Mouse (Mus musculus) heart, adult 2 months (tissue): ENCODE measurements at regions not wholly inside any gene's neighbourhood (a gene's known extent, or its start where the extent isn't known, plus 50 kb on each side); places are given as distances from the start of the nearest gene placed in this dataset.

Experiments
- DNase-seq, 2 experiments: peaks; one replicate each; pipeline ENCODE4 v3.0.0; 2021
- H3K27ac ChIP-seq: fragments of 200-600 bp; 2 replicates; pipeline ENCODE4 v1.8.1; 2022
- H3K27me3 ChIP-seq: fragments of 200-500 bp; 2 replicates; pipeline ENCODE4 v1.6.1; 2012; ENCODE audit warnings: mild to moderate bottlenecking, low read length, inconsistent platforms, mixed read lengths; ENCODE audit not compliant: control insufficient read depth, insufficient read depth
- H3K36me3 ChIP-seq: fragments of 200-500 bp; 2 replicates; pipeline ENCODE4 v1.6.1; 2012; ENCODE audit warnings: low read length, inconsistent platforms; ENCODE audit not compliant: control insufficient read depth, insufficient read depth
- H3K4me1 ChIP-seq: fragments of 200-500 bp; 2 replicates; pipeline ENCODE4 v1.6.1; 2011; ENCODE audit warnings: low read length; ENCODE audit not compliant: control insufficient read depth, insufficient read depth
- H3K4me3 ChIP-seq: fragments of 200-600 bp; 2 replicates; pipeline ENCODE4 v1.8.1; 2022
- H3K79me2 ChIP-seq: fragments of 200-500 bp; replicated peaks from 2 replicates; pipeline ENCODE4 v1.6.1; 2012; ENCODE audit warnings: mild to moderate bottlenecking, inconsistent platforms, low read length, moderate library complexity, mixed read lengths; ENCODE audit not compliant: control insufficient read depth, insufficient read depth
- H3K9ac ChIP-seq: fragments of 200-500 bp; 2 replicates; pipeline ENCODE4 v1.6.1; 2012; ENCODE audit warnings: low read depth, mild to moderate bottlenecking, control low read depth, inconsistent platforms, low read length, mixed read lengths
- CTCF ChIP-seq: fragments of 200-600 bp; IDR thresholded peaks from 2 replicates; pipeline ENCODE4 v1.8.1; 2022; ENCODE audit warnings: antibody characterized with exemption, mild to moderate bottlenecking, moderate library complexity
- EP300 ChIP-seq: fragments of 200-500 bp; IDR thresholded peaks from 2 replicates; pipeline ENCODE4 v1.6.1; 2011; ENCODE audit warnings: low read depth, low read length, control low read depth; ENCODE audit not compliant: insufficient read depth
- POLR2A ChIP-seq: fragments of 200-500 bp; IDR thresholded peaks from 2 replicates; pipeline ENCODE4 v1.6.1; 2011; ENCODE audit warnings: mild to moderate bottlenecking, low read depth, low read length, control low read depth; ENCODE audit not compliant: insufficient read depth
- WGBS: fragments of 180-500 bp; shearing (Covaris S2); methylation state at CpG from one replicate; pipeline ENCODE4 v1.1.7; 2018; 5-methylcytosine and 5-hydroxymethylcytosine counted together
- intact Hi-C: fragments of 180-260 bp; cut with DNase I; formaldehyde crosslinking; loops from one replicate; pipeline ENCODE4 v1.15.1; 2025

GRCm38 (mm10) chr14:105675006-105675405 is 221.6 kb downstream of the Spry2 start:
- TF ChIP-seq CTCF: no peak
- no peak for TF ChIP-seq POLR2A
- no peak for TF ChIP-seq EP300
- no peak overlapping the region for H3K27ac ChIP-seq
- peaks cover 4% of the 10 kb centered on the region for H3K36me3 ChIP-seq
- H3K9ac ChIP-seq: no peak overlapping the region
- intact Hi-C loops: no loop called here
- no peak for DNase-seq
- H3K27me3 ChIP-seq: no peaks in the 10 kb centered on the region
- peaks cover 1% of the 10 kb centered on the region; the same call in 1 of the 2 replicates for H3K4me1 ChIP-seq
- no peak overlapping the region for H3K4me3 ChIP-seq
- no peaks in the 10 kb centered on the region for H3K79me2 ChIP-seq

GRCm38 (mm10) chr14:105668969-105669368 is 227.7 kb downstream of the Spry2 start:
- peak; percentile 35 to 38 for DNase-seq
- H3K4me1 ChIP-seq: no peaks in the 10 kb centered on the region; the same call in 1 of the 2 replicates
- WGBS: 5% methylated on average over 11 of the region's 11 CpGs
- H3K9ac ChIP-seq: no peak overlapping the region
- H3K27me3 ChIP-seq: peaks cover 1% of the 10 kb centered on the region; the same call in 1 of the 2 replicates
- H3K36me3 ChIP-seq: no peaks in the 10 kb centered on the region
- intact Hi-C loops: loop anchor here (10.0 kb wide), 1 partner anchor 274 kb away; no protein-coding TSS in a partner anchor
- 0 out of 2 replicates have a peak, but pooled peaks have one; percentile 15 for TF ChIP-seq EP300
- TF ChIP-seq POLR2A: no peak
- peak; percentile 22 for TF ChIP-seq CTCF
- H3K27ac ChIP-seq: no peak overlapping the region
- H3K79me2 ChIP-seq: no peaks in the 10 kb centered on the region
- H3K4me3 ChIP-seq: 0 out of 2 replicates have a peak overlapping the region, but pooled peaks have one; percentile 6

GRCm38 (mm10) chr14:105664671-105665198 is 231.9 kb downstream of the Spry2 start:
- no peaks in the 10 kb centered on the region for H3K79me2 ChIP-seq
- H3K27me3 ChIP-seq: peaks cover 1% of the 10 kb centered on the region; the same call in 1 of the 2 replicates
- no peak overlapping the region for H3K9ac ChIP-seq
- no peaks in the 10 kb centered on the region; the same call in 1 of the 2 replicates for H3K4me1 ChIP-seq
- intact Hi-C loops: loop anchor here (10.0 kb wide), 1 partner anchor 270 kb away; no protein-coding TSS in a partner anchor
- TF ChIP-seq EP300: no peak
- TF ChIP-seq POLR2A: no peak
- TF ChIP-seq CTCF: no peak
- H3K36me3 ChIP-seq: no peaks in the 10 kb centered on the region
- H3K27ac ChIP-seq: no peak overlapping the region
- no peak overlapping the region for H3K4me3 ChIP-seq
- 73% methylated on average over 7 of the region's 7 CpGs for WGBS
- DNase-seq: no peak

GRCm38 (mm10) chr14:105663472-105663871 is 233.1 kb downstream of the Spry2 start:
- no peak overlapping the region for H3K4me3 ChIP-seq
- H3K4me1 ChIP-seq: no peaks in the 10 kb centered on the region
- no peak overlapping the region for H3K27ac ChIP-seq
- H3K36me3 ChIP-seq: no peaks in the 10 kb centered on the region
- no peak for DNase-seq
- no peaks in the 10 kb centered on the region for H3K27me3 ChIP-seq
- no peak for TF ChIP-seq POLR2A
- no peak for TF ChIP-seq CTCF
- no peak for TF ChIP-seq EP300
- no peak overlapping the region for H3K9ac ChIP-seq
- no peaks in the 10 kb centered on the region for H3K79me2 ChIP-seq
- WGBS: 76% methylated on average over 4 of the region's 4 CpGs
- intact Hi-C loops: loop anchor here (10.0 kb wide), 1 partner anchor 269 kb away; no protein-coding TSS in a partner anchor

GRCm38 (mm10) chr14:105662839-105663238 is 233.8 kb downstream of the Spry2 start:
- no peaks in the 10 kb centered on the region for H3K36me3 ChIP-seq
- no peaks in the 10 kb centered on the region for H3K79me2 ChIP-seq
- H3K27ac ChIP-seq: no peak overlapping the region
- DNase-seq: no peak
- intact Hi-C loops: loop anchor here (10.0 kb wide), 1 partner anchor 268 kb away; no protein-coding TSS in a partner anchor
- H3K4me3 ChIP-seq: no peak overlapping the region
- H3K27me3 ChIP-seq: no peaks in the 10 kb centered on the region
- H3K9ac ChIP-seq: no peak overlapping the region
- 93% methylated on average over 6 of the region's 6 CpGs for WGBS
- H3K4me1 ChIP-seq: no peaks in the 10 kb centered on the region
- TF ChIP-seq CTCF (no peak), EP300 (no peak), POLR2A (no peak)

- Histone ChIP-seq H3K27me3 (no peaks in the 10 kb centered on the region), H3K4me3 (no peak overlapping the region), H3K79me2 (no peaks in the 10 kb centered on the region), H3K4me1 (no peaks in the 10 kb centered on the region), H3K36me3 (no peaks in the 10 kb centered on the region), H3K27ac (no peak overlapping the region), H3K9ac (no peak overlapping the region)
- TF ChIP-seq EP300 (no peak), CTCF (no peak), POLR2A (no peak)
- WGBS: 95% methylated on average over 2 of the region's 2 CpGs
- intact Hi-C loops: no loop called here
- DNase-seq: no peak
Measured at GRCm38 (mm10) chr14:105658316-105658715, 238.3 kb downstream of the Spry2 start.
